Mouse (Mus musculus): Measurements from ENCODE around the gene Syngr4. TPM values are rescaled to one million over a fixed set of nuclear protein-coding genes. Genes with fewer than 3 reads are reported as not detected.
A peak's percentile ranks its signal among the peaks of the same experiment; 100 is the strongest.

The Syngr4 gene
- polyA plus RNA-seq, 1 experiment from 2014 or later = 0.46 TPM

- 33% methylated on average over 8 of the region's 8 CpGs for WGBS
- peak overlapping the region; percentile 36 for H3K4me2 ChIP-seq (replicated peaks; ENCODE audit: low read depth)
- H3K27me3 ChIP-seq (ENCODE audit: control insufficient read depth, insufficient read depth, low read length) = peaks cover 3% of the 10 kb centered on the region; the same call in 1 of the 2 replicates
- no peak for DNase-seq (ENCODE audit: low spot score)
- TF ChIP-seq EP300 (optimal IDR thresholded peaks at IDR 0.05) (no peak), CTCF (IDR thresholded peaks at IDR 0.05; ENCODE audit: low read depth) (no peak)
- H3K9me3 ChIP-seq (ENCODE audit: control insufficient read depth, low read length) = no peaks in the 10 kb centered on the region
- H3K4me1 ChIP-seq (replicated peaks; ENCODE audit: control insufficient read depth, insufficient read depth) = peaks cover under 1% of the 10 kb centered on the region; the same call in 1 of the 2 replicates
- peak overlapping the region; percentile 41; the same call in 1 of the 2 replicates for H3K9ac ChIP-seq (ENCODE audit: low read length)
- no peak overlapping the region for H3K4me3 ChIP-seq (ENCODE audit: low read depth, low read length)
- no peak for ATAC-seq (ENCODE audit: low FRiP score, low TSS enrichment)
- no peak overlapping the region for H3K27ac ChIP-seq (replicated peaks)
- H3K36me3 ChIP-seq (ENCODE audit: control insufficient read depth, insufficient read depth, low read length) = no peaks in the 10 kb centered on the region
Measured at GRCm38 (mm10) chr7:45869107-45869670, 27.3 kb downstream of the Syngr4 start.

- no peak overlapping the region for H3K9ac ChIP-seq (ENCODE audit: low read length)
- H3K4me2 ChIP-seq (replicated peaks; ENCODE audit: low read depth) = no peak overlapping the region
- WGBS = 52% methylated on average over 2 of the region's 2 CpGs
- no peak overlapping the region for H3K27ac ChIP-seq (replicated peaks)
- no peaks in the 10 kb centered on the region for H3K36me3 ChIP-seq (ENCODE audit: control insufficient read depth, insufficient read depth, low read length)
- no peaks in the 10 kb centered on the region for H3K4me1 ChIP-seq (replicated peaks; ENCODE audit: control insufficient read depth, insufficient read depth)
- DNase-seq (ENCODE audit: low spot score) (no peak), ATAC-seq (ENCODE audit: low FRiP score, low TSS enrichment) (no peak)
- TF ChIP-seq CTCF (IDR thresholded peaks at IDR 0.05; ENCODE audit: low read depth) (no peak), EP300 (optimal IDR thresholded peaks at IDR 0.05) (no peak)
- H3K4me3 ChIP-seq (ENCODE audit: low read depth, low read length) = no peak overlapping the region
- no peaks in the 10 kb centered on the region for H3K9me3 ChIP-seq (ENCODE audit: control insufficient read depth, low read length)
- peaks cover 3% of the 10 kb centered on the region; the same call in 1 of the 2 replicates for H3K27me3 ChIP-seq (ENCODE audit: control insufficient read depth, insufficient read depth, low read length)
Measured at GRCm38 (mm10) chr7:45867871-45868270, 28.6 kb downstream of the Syngr4 start.

- Histone ChIP-seq H3K4me1 (replicated peaks; ENCODE audit: control insufficient read depth, insufficient read depth) (no peaks in the 10 kb centered on the region), H3K27ac (replicated peaks) (peak overlapping the region; percentile 83), H3K4me2 (replicated peaks; ENCODE audit: low read depth) (peak overlapping the region; percentile 81), H3K9me3 (ENCODE audit: control insufficient read depth, low read length) (no peaks in the 10 kb centered on the region), H3K4me3 (ENCODE audit: low read depth, low read length) (peak overlapping the region; percentile 68), H3K9ac (ENCODE audit: low read length) (peak overlapping the region; percentile 80), H3K36me3 (ENCODE audit: control insufficient read depth, insufficient read depth, low read length) (no peaks in the 10 kb centered on the region), H3K27me3 (ENCODE audit: control insufficient read depth, insufficient read depth, low read length) (peaks cover 3% of the 10 kb centered on the region; the same call in 1 of the 2 replicates)
- no peak for TF ChIP-seq EP300 (optimal IDR thresholded peaks at IDR 0.05)
- TF ChIP-seq CTCF (IDR thresholded peaks at IDR 0.05; ENCODE audit: low read depth) = no peak
- under 1% methylated on average over 91 of the region's 117 CpGs for WGBS
- ATAC-seq (ENCODE audit: low FRiP score, low TSS enrichment) (peak; percentile 90), DNase-seq (ENCODE audit: low spot score) (peak; percentile 94)
Measured at GRCm38 (mm10) chr7:45865925-45866910, 30.3 kb downstream of the Syngr4 start.

GRCm38 (mm10) chr7:45864435-45864834, 32.1 kb downstream of the Syngr4 start:
- no peaks in the 10 kb centered on the region for H3K4me1 ChIP-seq (replicated peaks; ENCODE audit: control insufficient read depth, insufficient read depth)
- no peak overlapping the region for H3K27ac ChIP-seq (replicated peaks)
- H3K9ac ChIP-seq (ENCODE audit: low read length) = no peak overlapping the region
- ATAC-seq (ENCODE audit: low FRiP score, low TSS enrichment) (no peak), DNase-seq (ENCODE audit: low spot score) (no peak)
- no peaks in the 10 kb centered on the region for H3K9me3 ChIP-seq (ENCODE audit: control insufficient read depth, low read length)
- 60% methylated on average over 3 of the region's 3 CpGs for WGBS
- H3K4me3 ChIP-seq (ENCODE audit: low read depth, low read length) = no peak overlapping the region
- no peaks in the 10 kb centered on the region for H3K36me3 ChIP-seq (ENCODE audit: control insufficient read depth, insufficient read depth, low read length)
- no peak overlapping the region for H3K4me2 ChIP-seq (replicated peaks; ENCODE audit: low read depth)
- peaks cover 1% of the 10 kb centered on the region; the same call in 1 of the 2 replicates for H3K27me3 ChIP-seq (ENCODE audit: control insufficient read depth, insufficient read depth, low read length)
- no peak for TF ChIP-seq CTCF (IDR thresholded peaks at IDR 0.05; ENCODE audit: low read depth)
- TF ChIP-seq EP300 (optimal IDR thresholded peaks at IDR 0.05) = no peak

- no peak overlapping the region for H3K4me2 ChIP-seq (replicated peaks; ENCODE audit: low read depth)
Measured at GRCm38 (mm10) chr7:45862804-45863203, 33.7 kb downstream of the Syngr4 start.

More at GRCm38 (mm10) chr7:45862804-45863203, 33.7 kb downstream of the Syngr4 start:
- 83% methylated on average over 7 of the region's 7 CpGs for WGBS
- H3K9me3 ChIP-seq (ENCODE audit: control insufficient read depth, low read length) = no peaks in the 10 kb centered on the region
- H3K27me3 ChIP-seq (ENCODE audit: control insufficient read depth, insufficient read depth, low read length) = no peaks in the 10 kb centered on the region
- DNase-seq (ENCODE audit: low spot score) = no peak
- H3K4me3 ChIP-seq (ENCODE audit: low read depth, low read length) = no peak overlapping the region
- no peak for ATAC-seq (ENCODE audit: low FRiP score, low TSS enrichment)
- H3K36me3 ChIP-seq (ENCODE audit: control insufficient read depth, insufficient read depth, low read length) = no peaks in the 10 kb centered on the region
- TF ChIP-seq EP300 (optimal IDR thresholded peaks at IDR 0.05) = no peak
- no peak for TF ChIP-seq CTCF (IDR thresholded peaks at IDR 0.05; ENCODE audit: low read depth)
- H3K4me1 ChIP-seq (replicated peaks; ENCODE audit: control insufficient read depth, insufficient read depth) = no peaks in the 10 kb centered on the region
- no peak overlapping the region for H3K27ac ChIP-seq (replicated peaks)
- no peak overlapping the region for H3K9ac ChIP-seq (ENCODE audit: low read length)
